Comparison of ENCODE assay signal across 14 mouse cellular contexts in genomic region chr6:54330166-54330565, GRCm38 (mm10). TPM values are rescaled to one million over a fixed set of nuclear protein-coding genes. Genes with fewer than 3 reads are reported as not detected.
DNase-seq lines count a peak whose midpoint lies in the region; ATAC-seq and TF ChIP-seq lines count a peak whose summit lies in the region.
"Had no signal": no experiment of that assay in that cellular context is flagged by ENCODE, and none has a peak within 500 bp of the region (broad histone marks: within the 10 kb centered on the region; RNA-seq: fewer than 3 reads in every experiment).

No protein-coding gene starts in this region.

- no peak for TF ChIP-seq CTCF in brain, embryonic 14.5 days (IDR thresholded peaks at IDR 0.05; ENCODE audit: borderline replicate concordance, extremely low read depth, insufficient read depth, insufficient read length)
- TF ChIP-seq CTCF in kidney, adult 2 months (conservative IDR thresholded peaks at IDR 0.05; ENCODE audit: insufficient read depth, insufficient read length, low read depth, low read length) = no peak
- TF ChIP-seq CTCF in liver, postnatal 0 days (IDR thresholded peaks at IDR 0.05; ENCODE audit: low read depth) = no peak

- peak overlapping the region; percentile 15; the same call in 1 of the 2 replicates for H3K4me2 ChIP-seq in heart, embryonic 16.5 days (ENCODE audit: low read depth, low read length)
- H3K4me2 ChIP-seq in liver, postnatal 0 days (ENCODE audit: low read depth, low read length) = no peak overlapping the region
- H3K4me2 ChIP-seq: forebrain, embryonic 13.5 days; hindbrain, embryonic 13.5 days; lung, embryonic 15.5 days; midbrain, embryonic 15.5 days had no signal

- peaks cover 5% of the 10 kb centered on the region; the same call in 1 of the 2 replicates for H3K4me1 ChIP-seq in heart, embryonic 16.5 days (ENCODE audit: control insufficient read depth, insufficient read depth, low read length)
- peaks cover 11% of the 10 kb centered on the region for H3K4me1 ChIP-seq in heart, embryonic 10.5 days
- H3K4me1 ChIP-seq in kidney, adult 2 months (ENCODE audit: control insufficient read depth, insufficient read depth, low read length) = peaks cover 34% of the 10 kb centered on the region
- H3K4me1 ChIP-seq in liver, postnatal 0 days (ENCODE audit: insufficient read depth) = peaks cover 14% of the 10 kb centered on the region

- peaks cover 7% of the 10 kb centered on the region for H3K27me3 ChIP-seq in heart, embryonic 16.5 days (ENCODE audit: control insufficient read depth, insufficient read depth, low read length)
- H3K27me3 ChIP-seq in heart, embryonic 10.5 days (ENCODE audit: insufficient read depth, poor library complexity, severe bottlenecking) = peaks cover 67% of the 10 kb centered on the region
- H3K27me3 ChIP-seq in kidney, adult 2 months (replicated peaks; ENCODE audit: control insufficient read depth, insufficient read depth, low read length) = no peaks in the 10 kb centered on the region
- H3K27me3 ChIP-seq in liver, postnatal 0 days (ENCODE audit: insufficient read depth, low read length) = 0 out of 2 replicates have a peak, but pooled peaks cover 4% of the 10 kb centered on the region

- TF ChIP-seq EP300 in liver, postnatal 0 days (IDR thresholded peaks at IDR 0.05; ENCODE audit: low read depth) = no peak

- H3K9me3 ChIP-seq in heart, embryonic 16.5 days (replicated peaks; ENCODE audit: control insufficient read depth, low read length) = no peaks in the 10 kb centered on the region
- no peaks in the 10 kb centered on the region for H3K9me3 ChIP-seq in heart, embryonic 10.5 days
- no peaks in the 10 kb centered on the region for H3K9me3 ChIP-seq in liver, postnatal 0 days (ENCODE audit: low read length)
- H3K9me3 ChIP-seq: forebrain, embryonic 13.5 days; hindbrain, embryonic 13.5 days; limb, embryonic 10.5 days; lung, embryonic 15.5 days; midbrain, embryonic 15.5 days had no signal

- H3K9ac ChIP-seq in heart, embryonic 16.5 days (ENCODE audit: low read length) = no peak overlapping the region
- H3K9ac ChIP-seq in liver, postnatal 0 days (replicated peaks) = no peak overlapping the region
- H3K9ac ChIP-seq: forebrain, embryonic 13.5 days; hindbrain, embryonic 13.5 days; lung, embryonic 15.5 days; midbrain, embryonic 15.5 days had no signal

- no peak for DNase-seq in heart, embryonic 10.5 days (ENCODE audit: low spot score)
- DNase-seq in brain, embryonic 14.5 days (ENCODE audit: low read depth) = peak; percentile 69
- peak; percentile 86 for DNase-seq in kidney, adult 2 months
- no peak for DNase-seq in liver, postnatal 0 days
- DNase-seq in adipocyte (ENCODE audit: low spot score) = no peak
- DNase-seq in embryo, embryonic 9.5 days (ENCODE audit: extremely low spot score) = no peak
- DNase-seq: adrenal gland, adult 8-10 months; cerebellum, adult 8-10 months had no signal

- H3K36me3 ChIP-seq in heart, embryonic 16.5 days (ENCODE audit: control insufficient read depth, insufficient read depth) = no peaks in the 10 kb centered on the region
- H3K36me3 ChIP-seq in heart, embryonic 10.5 days = 0 out of 2 replicates have a peak, but pooled peaks cover 4% of the 10 kb centered on the region
- H3K36me3 ChIP-seq in kidney, adult 2 months (ENCODE audit: control insufficient read depth, insufficient read depth, low read length) = no peaks in the 10 kb centered on the region
- H3K36me3 ChIP-seq in liver, postnatal 0 days (replicated peaks; ENCODE audit: insufficient read depth, low read length) = no peaks in the 10 kb centered on the region
- H3K36me3 ChIP-seq: hindbrain, embryonic 13.5 days; limb, embryonic 10.5 days; lung, embryonic 15.5 days; midbrain, embryonic 15.5 days had no signal

- no peak overlapping the region for H3K27ac ChIP-seq in heart, embryonic 16.5 days (ENCODE audit: low read length)
- no peak overlapping the region for H3K27ac ChIP-seq in heart, embryonic 10.5 days
- peak overlapping the region; percentile 57 for H3K27ac ChIP-seq in kidney, adult 2 months (ENCODE audit: insufficient read depth, low read depth, low read length)
- no peak overlapping the region for H3K27ac ChIP-seq in liver, postnatal 0 days (ENCODE audit: low read depth)
- H3K27ac ChIP-seq: hindbrain, embryonic 13.5 days; limb, embryonic 10.5 days; lung, embryonic 15.5 days; midbrain, embryonic 15.5 days had no signal

- TF ChIP-seq POLR2A in brain, embryonic 14.5 days (IDR thresholded peaks at IDR 0.05; ENCODE audit: borderline replicate concordance, extremely low read depth, insufficient read depth, insufficient read length, poor library complexity, severe bottlenecking) = no peak
- no peak for TF ChIP-seq POLR2A in kidney, adult 2 months (IDR thresholded peaks at IDR 0.05; ENCODE audit: low read depth, low read length)

- no peak overlapping the region; the same call in 1 of the 2 replicates for H3K4me3 ChIP-seq in heart, embryonic 16.5 days (ENCODE audit: low read length)
- H3K4me3 ChIP-seq in heart, embryonic 10.5 days = no peak overlapping the region
- no peak overlapping the region; the same call in 1 of the 2 replicates for H3K4me3 ChIP-seq in kidney, adult 2 months (ENCODE audit: insufficient read depth, low read depth, low read length)
- H3K4me3 ChIP-seq in liver, postnatal 0 days (ENCODE audit: low read depth, low read length) = no peak overlapping the region
- H3K4me3 ChIP-seq: forebrain, embryonic 13.5 days; hindbrain, embryonic 13.5 days; limb, embryonic 10.5 days; lung, embryonic 15.5 days; midbrain, embryonic 15.5 days had no signal

- 89% methylated on average over 10 of the region's 10 CpGs for WGBS in heart, embryonic 16.5 days
- WGBS in heart, embryonic 10.5 days = 88% methylated on average over 10 of the region's 10 CpGs
- WGBS in kidney, adult 2 months = 53% methylated on average over 10 of the region's 10 CpGs
- 66% methylated on average over 10 of the region's 10 CpGs for WGBS in liver, postnatal 0 days (ENCODE audit: insufficient replicate concordance)

- no peak for ATAC-seq in heart, embryonic 16.5 days (replicated peaks; ENCODE audit: extremely low read depth, insufficient read depth, low FRiP score)
- peak; percentile 26; the same call in 1 of the 2 replicates for ATAC-seq in liver, postnatal 0 days
- ATAC-seq: forebrain, embryonic 13.5 days; midbrain, embryonic 15.5 days had no signal

RNA-seq across cellular contexts. Expression of gene Prr15, which starts 4.5 kb away (rescaled TPM):
- 14.4 and 15.1 TPM in 2 replicates for polyA plus RNA-seq in heart, embryonic 16.5 days (2015; fragmentation: Nextera tagmentation; extraction: Ambion mirVana)
- polyA plus RNA-seq in heart, embryonic 10.5 days (2016; fragmentation: Nextera tagmentation; extraction: Ambion mirVana) = 1.5 and 6.7 TPM in 2 replicates
- polyA plus RNA-seq in brain, embryonic 14.5 days (2012; rRNA removed) = 1.6 and 1.8 TPM in 2 replicates
- polyA plus RNA-seq in kidney, adult 2 months (2012; rRNA removed) = 6.2 and 6.8 TPM in 2 replicates
- 0.81 and 0.94 TPM in 2 replicates for polyA plus RNA-seq in liver, postnatal 0 days (2015; fragmentation: Nextera tagmentation; extraction: Ambion mirVana)

Comparison
In these comparisons a context has a peak if more than half of its experiments do, and no peak if none do; other contexts are left out.
1. DNase-seq: peak in brain, embryonic 14.5 days (single experiment) and kidney, adult 2 months (single experiment); none in heart, embryonic 10.5 days (single experiment), liver, postnatal 0 days (single experiment), adipocyte (single experiment) and embryo, embryonic 9.5 days (single experiment).